Mouse (Mus musculus) cerebellum, adult 2 months (tissue): ENCODE measurements around the gene Vrk3.

Experiments
- CTCF ChIP-seq: fragments of 200-500 bp; IDR thresholded peaks from 2 replicates; pipeline ENCODE4 v1.5.1; 2011; ENCODE audit warnings: low read depth, mild to moderate bottlenecking, control low read depth, low read length, moderate library complexity, borderline replicate concordance; ENCODE audit not compliant: insufficient read depth
- POLR2A ChIP-seq: fragments of 200-500 bp; IDR thresholded peaks from 2 replicates; pipeline ENCODE4 v1.6.1; 2011; ENCODE audit warnings: low read length, control low read depth, borderline replicate concordance; ENCODE audit not compliant: insufficient read depth

DNA sequence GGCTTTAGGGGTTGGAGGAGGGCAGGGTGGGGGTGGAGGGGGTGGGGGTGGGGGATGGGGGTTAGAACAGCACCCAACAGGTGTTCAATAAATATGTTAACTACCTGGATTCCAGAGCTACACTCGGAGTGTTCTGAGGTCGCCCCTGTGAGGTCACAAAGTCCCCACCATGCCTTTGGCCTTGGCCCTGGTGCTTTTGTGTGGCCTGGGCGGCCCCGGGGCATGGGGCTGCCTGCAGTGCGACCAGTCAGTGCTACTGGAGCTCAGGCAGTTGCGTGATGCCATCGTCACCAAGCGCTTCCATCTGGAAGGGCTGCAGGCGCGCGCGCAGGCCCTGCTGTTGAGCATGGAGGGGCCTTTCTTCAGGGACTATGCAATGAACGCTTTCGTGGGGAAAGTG, 39.6 kb upstream of the Vrk3 start, which contains the start of gene Izumo2:
- no peak for TF ChIP-seq POLR2A
- TF ChIP-seq CTCF, result no peak
